Mouse (Mus musculus) megakaryocyte, embryonic 14.5 days (primary cell): Measurements from ENCODE around the gene Klf13. TPM values are rescaled to one million over a fixed set of nuclear protein-coding genes. Genes with fewer than 3 reads are reported as not detected.

Source experiments
- H3K27me3 ChIP-seq: replicated peaks from 2 replicates; pipeline ENCODE3; 2012; ENCODE audit warnings: inconsistent platforms
- H3K36me3 ChIP-seq: replicated peaks from 2 replicates; pipeline ENCODE3; 2012; ENCODE audit warnings: low read length, inconsistent platforms, mixed read lengths
- H3K4me1 ChIP-seq: 2 replicates; pipeline ENCODE4 v1.6.1; 2012; ENCODE audit warnings: inconsistent platforms
- H3K4me3 ChIP-seq: replicated peaks from 2 replicates; pipeline ENCODE3; 2012; ENCODE audit warnings: moderate library complexity, mild to moderate bottlenecking, inconsistent platforms
- H3K9me3 ChIP-seq: 2 replicates; pipeline ENCODE4 v1.6.1; 2012; ENCODE audit warnings: inconsistent platforms
- FLI1 ChIP-seq: IDR thresholded peaks from 2 replicates; pipeline ENCODE4 v1.6.1; 2012; ENCODE audit warnings: low read length, inconsistent platforms, mixed read lengths
- GATA1 ChIP-seq: IDR thresholded peaks from 3 replicates; pipeline ENCODE4 v1.6.1; 2012; ENCODE audit warnings: mixed read lengths, low read length, inconsistent platforms, borderline replicate concordance
- polyA plus RNA-seq: library from polyadenylated mRNA; stranded (reverse); fragments of >175 nt; gene quantifications from 2 replicates; pipeline ENCODE4 v1.2.3, GENCODE M21; 2012; ENCODE audit warnings: low replicate concordance; ENCODE audit not compliant: insufficient read depth

The Klf13 gene
- polyA plus RNA-seq, 1 experiment, result 117 TPM

DNA sequence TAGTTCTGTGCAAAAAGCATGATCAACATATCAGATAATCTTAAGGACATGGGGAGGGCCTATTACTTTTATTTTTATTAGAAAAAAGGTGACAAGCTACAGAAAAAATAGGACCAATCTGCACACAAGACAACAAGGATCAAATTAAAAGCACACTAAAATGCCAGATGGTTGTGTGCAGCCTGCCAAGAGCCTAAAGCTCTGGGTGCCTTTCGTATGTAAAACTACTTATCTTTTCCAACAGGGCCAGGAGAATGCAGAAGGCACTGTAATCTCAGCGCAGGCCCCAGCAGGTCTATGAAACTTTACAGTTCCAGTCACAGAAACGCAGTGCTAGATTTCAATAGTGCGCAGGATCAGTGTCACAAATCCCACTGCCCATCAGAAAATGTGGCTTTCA is 45.0 kb downstream of the Klf13 start:
- peaks cover 53% of the 10 kb centered on the region for H3K36me3 ChIP-seq
- peaks cover 61% of the 10 kb centered on the region for H3K4me1 ChIP-seq
- no peak overlapping the region for H3K4me3 ChIP-seq
- no peaks in the 10 kb centered on the region for H3K9me3 ChIP-seq
- peaks cover 9% of the 10 kb centered on the region for H3K27me3 ChIP-seq
- TF ChIP-seq GATA1, result no peak
- no peak for TF ChIP-seq FLI1

DNA sequence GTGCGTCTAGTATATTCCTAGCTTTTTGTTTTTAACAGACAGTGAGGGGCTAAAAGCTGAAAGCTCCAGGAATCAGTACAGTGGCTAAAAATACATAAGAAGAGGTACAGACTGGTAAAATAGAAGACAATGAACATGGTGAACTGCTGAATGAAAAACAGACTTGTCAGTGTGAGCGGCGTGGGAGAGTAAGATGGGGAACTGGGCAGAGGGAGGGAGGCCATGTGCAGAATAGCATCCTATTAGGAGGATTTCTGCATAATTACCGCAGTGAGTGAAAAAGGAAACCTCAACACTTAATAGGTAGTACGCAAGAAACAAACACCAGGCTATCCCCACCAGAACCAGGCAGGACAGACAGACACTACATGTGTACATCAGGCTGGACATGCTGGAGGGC is 45.5 kb downstream of the Klf13 start:
- peaks cover 5% of the 10 kb centered on the region for H3K27me3 ChIP-seq
- H3K4me1 ChIP-seq, result peaks cover 58% of the 10 kb centered on the region
- no peak for TF ChIP-seq FLI1
- no peak for TF ChIP-seq GATA1
- H3K4me3 ChIP-seq, result no peak overlapping the region
- H3K9me3 ChIP-seq, result no peaks in the 10 kb centered on the region
- H3K36me3 ChIP-seq, result peaks cover 56% of the 10 kb centered on the region

DNA sequence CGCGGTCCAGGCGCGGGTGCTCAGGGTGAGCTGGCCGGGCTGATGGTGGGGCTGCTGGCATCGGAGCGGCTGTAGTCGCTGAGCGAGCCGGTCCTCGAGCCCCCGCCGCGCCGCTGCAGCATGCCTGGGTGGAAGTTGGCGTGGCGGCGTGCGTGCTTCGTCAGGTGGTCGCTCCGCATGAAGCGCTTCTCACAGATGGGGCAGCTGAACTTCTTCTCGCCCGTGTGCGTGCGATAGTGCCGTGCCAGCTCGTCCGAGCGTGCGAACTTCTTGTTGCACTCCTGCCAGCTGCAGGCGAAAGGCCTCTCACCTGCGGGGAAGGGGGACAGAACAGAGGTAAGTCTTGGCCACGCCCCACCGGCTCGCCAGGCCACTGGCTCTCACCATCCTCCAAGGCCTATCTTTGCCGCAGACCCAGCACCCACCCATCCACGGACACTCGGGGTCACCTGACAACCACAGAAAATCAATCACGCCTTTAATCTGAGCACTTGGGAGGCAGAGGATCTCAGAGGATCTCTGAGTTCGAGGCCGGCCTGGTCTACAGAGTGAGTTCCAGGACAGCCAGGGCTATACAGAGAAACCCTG is 47.1 kb downstream of the Klf13 start:
- TF ChIP-seq FLI1 (no peak), GATA1 (no peak)
- H3K27me3 ChIP-seq, result no peaks in the 10 kb centered on the region
- no peak overlapping the region for H3K4me3 ChIP-seq
- H3K9me3 ChIP-seq, result no peaks in the 10 kb centered on the region
- H3K36me3 ChIP-seq, result peaks cover 70% of the 10 kb centered on the region
- H3K4me1 ChIP-seq, result peaks cover 56% of the 10 kb centered on the region

DNA sequence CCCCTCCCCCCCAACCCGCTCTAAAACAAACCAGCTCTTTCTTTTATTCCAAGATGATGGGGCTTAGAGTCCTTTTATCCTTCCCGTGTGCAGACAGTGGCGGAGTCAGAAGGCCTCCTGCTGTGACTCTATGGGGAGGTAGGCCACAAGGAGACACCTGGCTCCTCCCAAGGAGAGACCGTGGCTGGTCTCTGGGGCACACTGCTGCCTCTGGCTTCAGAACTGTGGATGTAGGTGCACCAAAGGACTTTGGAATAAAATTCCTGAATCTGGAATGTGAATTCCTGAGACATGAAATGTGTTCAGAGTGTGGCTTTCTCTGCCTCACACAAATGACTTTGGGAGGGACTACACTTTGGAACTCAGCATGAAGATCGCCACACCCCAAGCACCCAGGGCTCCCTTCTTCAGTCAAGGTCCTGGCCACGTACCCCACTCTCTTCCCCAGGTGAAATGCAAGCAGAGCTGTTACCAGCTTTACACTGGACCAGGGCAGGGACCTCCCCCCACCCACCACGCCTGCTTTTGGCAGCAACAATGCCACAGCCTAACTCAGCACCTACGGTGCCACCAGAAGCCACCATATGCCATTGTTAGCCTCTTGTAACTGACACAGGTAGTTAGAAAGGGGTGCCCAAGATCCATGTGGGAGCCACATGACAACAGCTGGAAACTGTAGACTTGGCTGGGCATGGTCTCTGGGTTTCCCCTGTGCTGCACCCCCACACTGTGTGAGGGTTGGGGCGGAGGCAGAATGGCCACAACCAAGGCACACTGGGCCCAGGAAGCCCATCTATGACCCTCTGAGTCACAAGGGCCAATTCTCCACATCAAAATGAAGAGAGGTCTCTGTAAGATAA is 49.4 kb downstream of the Klf13 start:
- peaks cover 36% of the 10 kb centered on the region for H3K4me1 ChIP-seq
- peaks cover 62% of the 10 kb centered on the region for H3K36me3 ChIP-seq
- no peaks in the 10 kb centered on the region for H3K27me3 ChIP-seq
- no peak overlapping the region for H3K4me3 ChIP-seq
- no peaks in the 10 kb centered on the region for H3K9me3 ChIP-seq
- TF ChIP-seq GATA1 (no peak), FLI1 (no peak)

DNA sequence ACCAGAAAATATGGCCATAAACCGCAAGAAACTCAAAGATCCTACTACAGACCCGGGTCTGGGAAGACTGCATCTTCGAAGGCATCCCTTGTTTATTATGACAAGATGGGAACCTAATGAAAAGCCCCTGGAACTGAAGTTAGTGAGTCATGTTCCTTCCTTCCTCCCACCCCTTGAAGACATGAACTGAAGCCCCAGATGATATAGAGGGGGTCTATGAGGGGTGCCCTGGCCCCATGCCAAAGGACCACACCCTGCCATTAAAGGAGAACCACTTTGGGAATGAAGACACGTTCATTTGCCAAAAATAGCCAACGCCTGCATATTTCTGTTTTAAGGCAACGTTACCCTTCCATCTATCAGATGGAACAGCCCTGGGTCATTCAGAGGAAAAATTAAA is 50.0 kb downstream of the Klf13 start:
- no peaks in the 10 kb centered on the region for H3K27me3 ChIP-seq
- peaks cover 36% of the 10 kb centered on the region for H3K4me1 ChIP-seq
- H3K9me3 ChIP-seq, result no peaks in the 10 kb centered on the region
- H3K36me3 ChIP-seq, result peaks cover 59% of the 10 kb centered on the region
- H3K4me3 ChIP-seq, result no peak overlapping the region
- TF ChIP-seq FLI1, result no peak
- TF ChIP-seq GATA1, result no peak

DNA sequence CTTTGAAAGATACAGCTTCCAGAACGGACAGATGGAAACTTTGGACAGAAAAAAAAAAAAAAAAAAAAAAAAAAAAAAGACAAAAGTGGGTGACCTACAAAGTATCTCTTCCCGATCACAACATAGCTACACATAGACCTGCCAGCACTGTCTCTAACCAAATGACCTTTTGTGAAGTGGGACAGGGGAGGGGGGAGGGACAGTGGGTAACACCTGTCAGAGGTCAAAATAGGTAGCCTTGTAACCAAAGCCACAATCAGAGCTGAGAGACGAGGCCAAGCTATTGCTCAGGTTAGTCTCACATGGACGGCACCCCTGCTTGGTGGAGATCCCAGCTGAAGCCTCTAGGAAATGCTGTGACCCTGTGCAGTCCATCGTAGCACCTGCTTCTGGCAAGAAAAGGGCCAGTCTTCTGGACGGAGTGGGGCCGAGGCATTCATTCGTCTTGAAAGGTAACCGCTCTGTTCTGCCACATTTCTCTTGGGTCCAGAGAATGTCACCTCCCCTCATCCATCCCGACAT is 51.1 kb downstream of the Klf13 start:
- no peak overlapping the region for H3K4me3 ChIP-seq
- peaks cover 31% of the 10 kb centered on the region for H3K4me1 ChIP-seq
- H3K27me3 ChIP-seq, result peaks cover 5% of the 10 kb centered on the region
- H3K9me3 ChIP-seq, result no peaks in the 10 kb centered on the region
- no peak for TF ChIP-seq FLI1
- TF ChIP-seq GATA1, result no peak
- H3K36me3 ChIP-seq, result peaks cover 53% of the 10 kb centered on the region

DNA sequence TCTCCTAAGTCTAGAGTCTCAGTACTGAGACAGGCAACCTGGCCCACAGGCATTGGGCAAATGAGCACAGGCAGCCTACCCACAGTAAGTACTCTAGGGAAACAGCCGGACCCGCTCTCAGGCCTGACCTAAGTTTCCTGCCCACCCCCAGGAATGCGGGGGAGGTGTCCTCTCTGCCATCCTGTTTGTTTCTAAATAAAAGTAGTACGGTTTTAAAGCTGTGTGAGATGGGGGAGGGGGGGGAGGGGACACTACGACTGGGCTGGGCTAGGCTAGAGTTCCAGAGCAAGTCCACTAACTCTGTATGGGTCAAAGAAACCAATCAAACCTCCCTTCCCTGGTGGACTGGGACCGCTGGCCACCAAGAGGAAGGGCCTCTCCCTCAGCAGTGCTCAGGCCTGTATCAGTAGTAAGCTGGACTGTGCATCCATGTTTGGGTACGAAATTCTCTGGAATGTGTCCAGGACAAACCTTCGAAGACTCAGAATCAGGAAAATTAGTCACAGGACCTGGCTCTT is 51.6 kb downstream of the Klf13 start:
- Histone ChIP-seq H3K4me1 (peaks cover 31% of the 10 kb centered on the region), H3K9me3 (no peaks in the 10 kb centered on the region), H3K27me3 (peaks cover 7% of the 10 kb centered on the region), H3K36me3 (peaks cover 51% of the 10 kb centered on the region), H3K4me3 (no peak overlapping the region)
- TF ChIP-seq GATA1 (no peak), FLI1 (no peak)

DNA sequence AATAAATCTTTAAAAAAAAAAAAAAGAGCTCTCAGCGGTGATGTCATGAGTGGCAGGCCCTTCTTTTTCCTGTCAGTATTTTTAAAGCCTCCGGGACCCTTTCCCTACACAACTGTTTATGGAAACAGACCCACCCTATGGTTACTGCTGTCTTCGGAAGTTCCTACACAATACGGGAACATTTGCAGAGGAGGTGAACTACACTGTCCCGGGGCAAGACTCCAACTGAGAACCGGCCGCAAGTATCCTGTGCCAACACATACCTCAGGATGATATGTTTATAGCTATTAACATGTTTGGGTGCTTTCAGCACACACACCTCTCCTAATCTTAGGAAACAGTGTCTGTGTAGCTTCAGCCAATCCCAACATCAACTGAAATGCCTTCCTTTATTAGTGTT is 53.7 kb downstream of the Klf13 start:
- H3K9me3 ChIP-seq, result no peaks in the 10 kb centered on the region
- H3K36me3 ChIP-seq, result peaks cover 33% of the 10 kb centered on the region
- H3K4me3 ChIP-seq, result no peak overlapping the region
- H3K27me3 ChIP-seq, result peaks cover 16% of the 10 kb centered on the region
- peaks cover 24% of the 10 kb centered on the region for H3K4me1 ChIP-seq
- TF ChIP-seq GATA1, result no peak

DNA sequence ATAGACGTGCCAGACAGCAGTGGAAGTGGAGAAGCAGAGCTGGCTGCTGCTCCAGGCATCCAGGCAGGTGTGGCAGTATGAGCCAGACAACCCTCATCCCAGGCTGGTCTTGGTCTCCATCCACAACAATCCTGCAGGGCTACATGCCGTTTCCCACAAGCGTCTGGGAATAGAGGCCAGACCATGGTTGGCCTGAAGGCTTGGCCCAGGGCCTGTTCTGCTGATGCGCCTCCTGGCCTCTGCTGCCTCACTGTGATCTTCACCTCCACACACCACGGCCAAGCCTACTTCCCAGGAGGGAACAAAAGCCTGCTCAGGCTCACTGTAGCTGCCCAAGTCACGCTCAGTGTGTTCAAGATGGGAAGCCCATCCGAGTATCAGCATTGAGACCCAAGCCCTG is 56.0 kb downstream of the Klf13 start:
- Histone ChIP-seq H3K4me1 (peaks cover 10% of the 10 kb centered on the region), H3K9me3 (no peaks in the 10 kb centered on the region), H3K4me3 (no peak overlapping the region), H3K36me3 (peaks cover 10% of the 10 kb centered on the region), H3K27me3 (peaks cover 20% of the 10 kb centered on the region)
- TF ChIP-seq FLI1 (no peak), GATA1 (no peak)

DNA sequence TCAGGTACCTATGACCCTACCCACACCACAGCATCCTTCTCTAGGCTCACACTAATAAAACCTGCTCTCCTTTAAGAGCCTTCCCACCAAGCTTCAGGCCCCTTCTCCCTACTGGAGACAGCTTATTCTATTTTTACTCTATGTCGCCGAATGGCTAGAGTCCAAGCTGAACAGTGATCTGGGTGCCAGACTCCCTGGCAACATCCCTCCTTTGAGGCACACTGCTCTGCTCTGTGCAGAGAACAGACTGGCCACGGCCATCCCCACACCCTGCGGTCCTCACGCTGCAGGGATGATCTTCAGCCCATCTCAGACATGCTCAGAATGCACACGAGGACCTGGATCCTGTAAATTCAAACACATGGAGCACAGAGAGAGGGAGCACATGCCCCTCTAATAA is 59.1 kb downstream of the Klf13 start:
- TF ChIP-seq GATA1 (no peak), FLI1 (no peak)
- Histone ChIP-seq H3K9me3 (no peaks in the 10 kb centered on the region), H3K4me1 (peaks cover 3% of the 10 kb centered on the region), H3K27me3 (peaks cover 39% of the 10 kb centered on the region), H3K4me3 (no peak overlapping the region), H3K36me3 (no peaks in the 10 kb centered on the region)
